Mouse (Mus musculus) layer of hippocampus, adult 2 months (tissue): ENCODE data around the gene Gm2012. TPM values are rescaled to one million over a fixed set of nuclear protein-coding genes. Genes with fewer than 3 reads are reported as not detected.
"Not testable (repeated sequence)": the region's sequence is repeated elsewhere in the genome, so short reads cannot be mapped to it uniquely, and the experiment has no call there.

Source experiments
- DNase-seq, 2 experiments: peaks; one replicate each; pipeline ENCODE4 v3.0.0; 2022; ENCODE audit warnings: low spot score in 2 of 2
- H3K27ac ChIP-seq: fragments of 200-600 bp; 2 replicates; pipeline ENCODE4 v1.8.1; 2022
- H3K4me3 ChIP-seq: fragments of 200-600 bp; 2 replicates; pipeline ENCODE4 v1.8.1; 2022; ENCODE audit warnings: mild to moderate bottlenecking
- long read RNA-seq, 2 experiments: library from polyadenylated mRNA; stranded (forward); transcript quantifications; one replicate each; pipeline ENCODE4 v2.0.0; 2021; ENCODE audit warnings: borderline mapping rate in 2 of 2
- microRNA-seq, 2 experiments: library from miRNA; unstranded; fragments of <30 nt; microRNA quantifications; one replicate each; pipeline ENCODE4 v1.2.0; 2021
- total RNA-seq, 2 experiments: library from RNA; stranded (reverse); gene quantifications; 2 replicates each; pipeline ENCODE4 v1.2.3; 2021

The Gm2012 gene
- total RNA-seq, result not detected
- long read RNA-seq, experiment 1, result 0 reads
- long read RNA-seq, experiment 2, result 0 reads

- not testable (repeated sequence) for H3K4me3 ChIP-seq, DNase-seq, H3K27ac ChIP-seq
These were observed at the start of gene Gm2012 for GRCm38 (mm10) chrX:26231255-26231654. Gene Gm2012 (minus strand): TSS chrX:26231355.

- H3K27ac ChIP-seq, DNase-seq, H3K4me3 ChIP-seq: not testable (repeated sequence)
These were observed 72.0 kb downstream of the Gm2012 start for GRCm38 (mm10) chrX:26159146-26159545.

Small RNA genes within 50 kb of the gene (microRNA-seq; reads per million reads assigned to microRNA genes)
- gene Gm26302, result 0 reads per million in 2 experiments

Other genes with a start within 250 kb of the Gm2012 start
- not detected for gene Gm5168, start 180.3 kb downstream of the Gm2012 start, total RNA-seq
- gene Gm2030, start 78.7 kb upstream of the Gm2012 start, total RNA-seq, result not detected